Mouse (Mus musculus) heart, embryonic 14.5 days (tissue): ENCODE measurements around the gene Cox6b2. TPM values are rescaled to one million over a fixed set of nuclear protein-coding genes. Genes with fewer than 3 reads are reported as not detected.

Experiments
- ATAC-seq: fragments of 200-750 bp; cut with Nextera tagmentation; 2 replicates; pipeline ENCODE4 v1.8.0; 2017; ENCODE audit warnings: low read depth, moderate TSS enrichment; ENCODE audit not compliant: insufficient number of reproducible peaks, insufficient read depth, low FRiP score
- H3K27ac ChIP-seq, 2 experiments: fragments of 200-500 bp in 1 of 2; fragments of 300-500 bp in 1 of 2; sonication (generic) in 1 of 2; replicated peaks in 1 of 2; 2 replicates each; pipeline ENCODE4 v1.5.1; 2012 to 2014; ENCODE audit warnings: low read depth in 2 of 2, low read length in 2 of 2, control low read depth in 1 of 2, mild to moderate bottlenecking in 1 of 2, mixed read lengths in 1 of 2; ENCODE audit not compliant: control insufficient read depth in 1 of 2, insufficient read depth in 1 of 2
- H3K27me3 ChIP-seq: fragments of 300-500 bp; sonication (generic); 2 replicates; pipeline ENCODE4 v1.6.1; 2014; ENCODE audit warnings: mild to moderate bottlenecking, low read length, control low read depth; ENCODE audit not compliant: control insufficient read depth, insufficient read depth
- H3K36me3 ChIP-seq: fragments of 300-500 bp; sonication (generic); 2 replicates; pipeline ENCODE4 v1.6.1; 2014; ENCODE audit warnings: mild to moderate bottlenecking, control low read depth, low read length, mixed read lengths; ENCODE audit not compliant: control insufficient read depth, insufficient read depth
- H3K4me1 ChIP-seq, 2 experiments: fragments of 200-500 bp in 1 of 2; fragments of 300-500 bp in 1 of 2; sonication (generic) in 1 of 2; 2 replicates each; pipeline ENCODE4 v1.6.1; 2012 to 2014; ENCODE audit warnings: low read length in 2 of 2, control low read depth in 1 of 2, mixed read lengths in 1 of 2; ENCODE audit not compliant: control insufficient read depth in 2 of 2, insufficient read depth in 2 of 2
- H3K4me2 ChIP-seq: fragments of 300-500 bp; sonication (generic); 2 replicates; pipeline ENCODE4 v1.6.1; 2014; ENCODE audit warnings: mild to moderate bottlenecking, low read length
- H3K4me3 ChIP-seq, 2 experiments: fragments of 200-500 bp in 1 of 2; fragments of 300-500 bp in 1 of 2; sonication (generic) in 1 of 2; 2 replicates each; pipeline ENCODE4 v1.5.1; 2012 to 2014; ENCODE audit warnings: low read length in 2 of 2, mild to moderate bottlenecking in 2 of 2, control low read depth in 1 of 2, low read depth in 1 of 2, moderate library complexity in 1 of 2; ENCODE audit not compliant: control insufficient read depth in 1 of 2, insufficient read depth in 1 of 2
- H3K9ac ChIP-seq: fragments of 300-500 bp; sonication (generic); 2 replicates; pipeline ENCODE4 v1.6.1; 2014; ENCODE audit warnings: mild to moderate bottlenecking, low read length
- H3K9me3 ChIP-seq: fragments of 300-500 bp; sonication (generic); 2 replicates; pipeline ENCODE4 v1.6.1; 2016; ENCODE audit warnings: low read length, control low read depth; ENCODE audit not compliant: control insufficient read depth
- WGBS: fragments of 180-500 bp; shearing (Covaris S2); extraction: QIAGEN DNeasy Blood & Tissue Kit; methylation state at CpG from one replicate; pipeline ENCODE4 v1.1.7; 2014; 5-methylcytosine and 5-hydroxymethylcytosine counted together
- polyA plus RNA-seq: library from polyadenylated mRNA; unstranded; fragments of >200 nt; fragmentation: Nextera tagmentation; extraction: Ambion mirVana; gene quantifications from 2 replicates; pipeline ENCODE4 v1.2.1, GENCODE M21; 2014

Gene Cox6b2
- polyA plus RNA-seq, 1 experiment from 2014 or later = 30.6 TPM

- peak within 1 kb of the TSS; percentile 81 for H3K9ac ChIP-seq
- peaks cover 8 to 11% of the 10 kb centered on the region in 2 experiments for H3K4me1 ChIP-seq
- H3K4me2 ChIP-seq = peak within 1 kb of the TSS; percentile 89
- H3K9me3 ChIP-seq = no peaks in the 10 kb centered on the region
- peaks cover 11% of the 10 kb centered on the region for H3K36me3 ChIP-seq
- no peaks in the 10 kb centered on the region for H3K27me3 ChIP-seq
- 8% methylated on average over 40 of the region's 40 CpGs for WGBS
- no peak for ATAC-seq
- peak within 1 kb of the TSS; percentile 53 to 58 for H3K4me3 ChIP-seq
- H3K27ac ChIP-seq = peak within 1 kb of the TSS; percentile 23 to 61; a peak in 2 of 4 replicates
Observed at GRCm38 (mm10) chr7:4789436-4789935, 36.6 kb upstream of the Cox6b2 start, which contains the start of gene Tmem238. Tmem238 (minus strand) TSS chr7:4789656.

- peak overlapping the region; percentile 81 for H3K9ac ChIP-seq
- no peaks in the 10 kb centered on the region for H3K9me3 ChIP-seq
- ATAC-seq = 0 out of 2 replicates have a peak, but pooled peaks have one; percentile 39
- H3K27me3 ChIP-seq = no peaks in the 10 kb centered on the region
- H3K4me3 ChIP-seq = peak overlapping the region; percentile 53 to 58
- H3K4me2 ChIP-seq = peak overlapping the region; percentile 89
- peaks cover 8% of the 10 kb centered on the region in 2 experiments for H3K4me1 ChIP-seq
- H3K27ac ChIP-seq = peak overlapping the region; percentile 23 to 61; a peak in 2 of 4 replicates
- 2% methylated on average over 63 of the region's 64 CpGs for WGBS
- peaks cover 4% of the 10 kb centered on the region for H3K36me3 ChIP-seq
Observed at GRCm38 (mm10) chr7:4788499-4789435, 35.9 kb upstream of the Cox6b2 start.

GRCm38 (mm10) chr7:4783667-4784268, 30.9 kb upstream of the Cox6b2 start:
- H3K27me3 ChIP-seq = peaks cover 28% of the 10 kb centered on the region
- H3K4me1 ChIP-seq = peaks cover 8 to 10% of the 10 kb centered on the region in 2 experiments
- no peak overlapping the region for H3K4me2 ChIP-seq
- no peaks in the 10 kb centered on the region for H3K36me3 ChIP-seq
- no peak for ATAC-seq
- no peak overlapping the region for H3K9ac ChIP-seq
- H3K27ac ChIP-seq = no peak overlapping the region
- WGBS = 63% methylated on average over 14 of the region's 14 CpGs
- no peaks in the 10 kb centered on the region for H3K9me3 ChIP-seq
- H3K4me3 ChIP-seq = no peak overlapping the region

- H3K9ac ChIP-seq = no peak within 1 kb of the TSS
- no peaks in the 10 kb centered on the region for H3K9me3 ChIP-seq
- no peak within 1 kb of the TSS for H3K4me3 ChIP-seq
- peaks cover 38% of the 10 kb centered on the region for H3K27me3 ChIP-seq
- H3K4me1 ChIP-seq = peaks cover 3 to 4% of the 10 kb centered on the region in 2 experiments; a peak in 1 of 4 replicates
- no peak within 1 kb of the TSS for H3K4me2 ChIP-seq
- ATAC-seq = no peak
- WGBS = 72% methylated on average over 2 of the region's 2 CpGs
- H3K27ac ChIP-seq = no peak within 1 kb of the TSS
- H3K36me3 ChIP-seq = no peaks in the 10 kb centered on the region
Observed at GRCm38 (mm10) chr7:4782759-4783158, 29.9 kb upstream of the Cox6b2 start, which contains the start of the genes Il11 and Tmem190. Il11 (minus strand) TSS chr7:4782859. Tmem190 (plus strand) TSS chr7:4782937.

GRCm38 (mm10) chr7:4782130-4782529, 29.2 kb upstream of the Cox6b2 start:
- peaks cover 45% of the 10 kb centered on the region for H3K27me3 ChIP-seq

GRCm38 (mm10) chr7:4779921-4780320, 27.0 kb upstream of the Cox6b2 start:
- H3K9me3 ChIP-seq = no peaks in the 10 kb centered on the region
- H3K27me3 ChIP-seq = peaks cover 67% of the 10 kb centered on the region

More at GRCm38 (mm10) chr7:4782130-4782529, 29.2 kb upstream of the Cox6b2 start:
- no peak overlapping the region for H3K9ac ChIP-seq
- WGBS = 29% methylated on average over 3 of the region's 3 CpGs
- H3K4me1 ChIP-seq = peaks cover 4 to 7% of the 10 kb centered on the region in 2 experiments; a peak in 2 of 4 replicates
- no peaks in the 10 kb centered on the region for H3K9me3 ChIP-seq
- no peaks in the 10 kb centered on the region for H3K36me3 ChIP-seq
- no peak overlapping the region for H3K4me3 ChIP-seq
- no peak overlapping the region for H3K27ac ChIP-seq
- ATAC-seq = no peak
- H3K4me2 ChIP-seq = no peak overlapping the region

GRCm38 (mm10) chr7:4777851-4778637, 25.1 kb upstream of the Cox6b2 start:
- Histone ChIP-seq H3K27me3 (peaks cover 70% of the 10 kb centered on the region), H3K9ac (no peak overlapping the region), H3K4me3 (no peak overlapping the region), H3K9me3 (no peaks in the 10 kb centered on the region), H3K4me1 (peaks cover 4 to 12% of the 10 kb centered on the region in 2 experiments; a peak in 2 of 4 replicates), H3K27ac (no peak overlapping the region), H3K36me3 (no peaks in the 10 kb centered on the region), H3K4me2 (no peak overlapping the region)
- 5% methylated on average over 14 of the region's 20 CpGs for WGBS
- no peak for ATAC-seq

More at GRCm38 (mm10) chr7:4779921-4780320, 27.0 kb upstream of the Cox6b2 start:
- Histone ChIP-seq H3K36me3 (no peaks in the 10 kb centered on the region), H3K9ac (no peak overlapping the region), H3K4me3 (no peak overlapping the region), H3K4me1 (peaks cover 4 to 12% of the 10 kb centered on the region in 2 experiments; a peak in 2 of 4 replicates), H3K27ac (no peak overlapping the region), H3K4me2 (no peak overlapping the region)
- ATAC-seq = no peak
- 17% methylated on average over 5 of the region's 5 CpGs for WGBS
